Mouse (Mus musculus) Patski (cell line): ENCODE measurements around the gene Capn11. TPM values are rescaled to one million over a fixed set of nuclear protein-coding genes. Genes with fewer than 3 reads are reported as not detected.

ENCODE experiments used
- ATAC-seq: fragments of 100-300 bp; one replicate; pipeline ENCODE4 v1.8.0; 2021
- CTCF ChIA-PET: fragments of 350-600 bp; sonication (Branson Sonifier 250); formaldehyde crosslinking; loops from one replicate; lab custom pipeline; 2022; ENCODE audit warnings: inconsistent platforms; lab: Charles Lee
- POLR2A ChIA-PET: fragments of 350-600 bp; sonication (Branson Sonifier 250); formaldehyde crosslinking; loops from one replicate; lab custom pipeline; 2022; ENCODE audit warnings: antibody characterized with exemption, inconsistent platforms; lab: Charles Lee
- DNase-seq: peaks from one replicate; pipeline ENCODE4 v3.0.0-alpha.2; 2011; ENCODE audit warnings: low read depth, low spot score
- H3K27me3 ChIP-seq: fragments of 371-371 bp; one replicate; pipeline ENCODE4 v1.5.1; 2021
- CTCF ChIP-seq: fragments of 100-300 bp; IDR thresholded peaks from one replicate; pipeline ENCODE4 v1.5.1; 2021
- in situ Hi-C: fragments of 300-500 bp; cut with MboI; formaldehyde crosslinking; loops from 3 replicates; pipeline ENCODE4 v1.11.1; 2018; ENCODE audit warnings: low pct_unique_long_range_greater_than_20kb, mixed read lengths
- polyA plus RNA-seq: library from polyadenylated mRNA; unstranded; gene quantifications from one replicate; pipeline ENCODE4 v1.2.3, GENCODE M21; 2021

Gene Capn11
- polyA plus RNA-seq, 1 experiment from 2014 or later: not detected

- no peaks in the 10 kb centered on the region for H3K27me3 ChIP-seq
- POLR2A ChIA-PET: interaction anchor here (0.6 to 0.9 kb wide), 2 partner anchors 10 to 134 kb away, joined by 5 to 6 read pairs; no protein-coding TSS in a partner anchor
- ATAC-seq (peak; percentile 86), DNase-seq (peak; percentile 80)
- in situ Hi-C loops: no loop called here
- TF ChIP-seq CTCF: no peak
- CTCF ChIA-PET: interaction anchor here (1.0 to 1.4 kb wide), 3 partner anchors 8 to 29 kb away, joined by 3 to 4 read pairs (median 3); partner anchors contain the start of gene Tmem63b
Measured at GRCm38 (mm10) chr17:45695227-45696120, 36.3 kb upstream of the Capn11 start.

- DNase-seq (no peak), ATAC-seq (no peak)
- in situ Hi-C loops: no loop called here
- CTCF ChIA-PET: interaction anchor here (1.0 kb wide), 1 partner anchor 111 kb away, joined by 3 read pairs; no protein-coding TSS in a partner anchor
- TF ChIP-seq CTCF: no peak
- POLR2A ChIA-PET: interaction anchor here (0.6 to 1.4 kb wide), 4 partner anchors 9 to 688 kb away, joined by 3 to 4 read pairs (median 4); no protein-coding TSS in a partner anchor
- H3K27me3 ChIP-seq: no peaks in the 10 kb centered on the region
Measured at GRCm38 (mm10) chr17:45693812-45694565, 34.9 kb upstream of the Capn11 start.

GRCm38 (mm10) chr17:45692159-45692558 lies 33.0 kb upstream of the Capn11 start:
- CTCF ChIA-PET: no interaction called here
- H3K27me3 ChIP-seq: no peaks in the 10 kb centered on the region
- in situ Hi-C loops: no loop called here
- no peak for ATAC-seq
- POLR2A ChIA-PET: interaction anchor here (0.9 kb wide), 1 partner anchor 9 kb away, joined by 4 read pairs; no protein-coding TSS in a partner anchor
- DNase-seq: no peak
- TF ChIP-seq CTCF: no peak

GRCm38 (mm10) chr17:45690044-45690443 lies 30.9 kb upstream of the Capn11 start:
- ATAC-seq: no peak
- POLR2A ChIA-PET: no interaction called here
- in situ Hi-C loops: no loop called here
- DNase-seq: no peak
- CTCF ChIA-PET: no interaction called here
- H3K27me3 ChIP-seq: no peaks in the 10 kb centered on the region
- no peak for TF ChIP-seq CTCF

- no peaks in the 10 kb centered on the region for H3K27me3 ChIP-seq
- TF ChIP-seq CTCF: no peak
- DNase-seq (no peak), ATAC-seq (no peak)
- ChIA-PET CTCF (no interaction called here), POLR2A (no interaction called here)
- in situ Hi-C loops: no loop called here
Measured at GRCm38 (mm10) chr17:45689120-45689519, 30.0 kb upstream of the Capn11 start.

GRCm38 (mm10) chr17:45686716-45687115 lies 27.6 kb upstream of the Capn11 start, which contains the start of gene Tmem63b:
Gene Tmem63b (minus strand): TSS chr17:45686905.
- POLR2A ChIA-PET: interaction anchor here (0.6 to 0.7 kb wide), 2 partner anchors 9 to 14 kb away, joined by 4 read pairs; no protein-coding TSS in a partner anchor

GRCm38 (mm10) chr17:45686093-45686619 lies 27.0 kb upstream of the Capn11 start, which contains the start of gene Mrpl14:
Gene Mrpl14 (plus strand): TSS chr17:45686322.
- in situ Hi-C loops: no loop called here

More at GRCm38 (mm10) chr17:45686716-45687115, 27.6 kb upstream of the Capn11 start, which contains the start of gene Tmem63b:
- ATAC-seq: no peak
- in situ Hi-C loops: no loop called here
- H3K27me3 ChIP-seq: no peaks in the 10 kb centered on the region
- no peak for TF ChIP-seq CTCF
- CTCF ChIA-PET: interaction anchor here (0.6 to 1.9 kb wide), 3 partner anchors 9 to 37 kb away, joined by 3 to 4 read pairs (median 3); no protein-coding TSS in a partner anchor
- DNase-seq: no peak

GRCm38 (mm10) chr17:45685171-45686092 lies 26.3 kb upstream of the Capn11 start:
- in situ Hi-C loops: no loop called here
- ChIA-PET CTCF (interaction anchor here (1.0 kb wide), 1 partner anchor 39 kb away, joined by 4 read pairs; no protein-coding TSS in a partner anchor), POLR2A (interaction anchor here (0.6 to 1.1 kb wide), 3 partner anchors 9 to 936 kb away, joined by 3 to 5 read pairs (median 4); no protein-coding TSS in a partner anchor)
- no peak for TF ChIP-seq CTCF
- no peaks in the 10 kb centered on the region for H3K27me3 ChIP-seq
- no peak for DNase-seq
- ATAC-seq: peak; percentile 55

More at GRCm38 (mm10) chr17:45686093-45686619, 27.0 kb upstream of the Capn11 start, which contains the start of gene Mrpl14:
- ChIA-PET POLR2A (interaction anchor here (0.6 to 1.1 kb wide), 3 partner anchors 8 to 935 kb away, joined by 3 to 5 read pairs (median 4); no protein-coding TSS in a partner anchor), CTCF (interaction anchor here (0.6 to 1.9 kb wide), 3 partner anchors 9 to 38 kb away, joined by 3 to 4 read pairs (median 3); no protein-coding TSS in a partner anchor)
- DNase-seq (no peak), ATAC-seq (peak; percentile 63)
- no peak for TF ChIP-seq CTCF
- no peaks in the 10 kb centered on the region for H3K27me3 ChIP-seq
